Mouse (Mus musculus) retina, postnatal 7 days (tissue): ENCODE data around the gene Fxyd1.

Experiments
- DNase-seq: peaks from one replicate; pipeline ENCODE4 v3.0.0-alpha.2; 2012; ENCODE audit warnings: low read depth, low spot score

Gene Fxyd1

DNA sequence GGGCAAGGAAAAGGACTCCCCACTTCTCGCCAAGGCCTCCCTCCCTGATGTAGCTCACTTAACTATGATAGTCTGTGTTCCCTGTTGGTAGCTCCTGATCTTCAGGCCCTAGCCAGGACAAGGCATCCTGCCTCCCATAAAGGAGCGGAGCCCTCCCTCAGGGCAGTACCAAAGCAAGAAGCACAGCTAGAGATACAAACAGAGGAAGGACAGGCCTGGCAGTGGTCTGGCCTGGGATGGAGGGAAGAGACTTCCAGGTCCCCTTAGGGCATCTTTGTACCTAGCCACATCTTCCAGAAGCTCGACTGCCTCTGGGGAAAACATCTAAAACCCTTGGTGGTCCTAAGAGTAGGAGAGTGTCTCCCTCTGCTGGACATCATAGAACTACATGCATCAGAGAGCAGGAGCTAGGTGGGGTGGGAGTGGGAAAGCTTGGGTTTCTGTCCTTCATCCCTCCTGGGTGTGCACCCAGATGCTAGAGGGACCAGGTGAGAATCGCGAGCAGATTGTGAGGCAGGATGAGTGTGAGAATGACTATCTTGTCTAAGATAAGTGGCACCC lies 21.0 kb upstream of the Fxyd1 start:
- DNase-seq = peak; percentile 61

DNA sequence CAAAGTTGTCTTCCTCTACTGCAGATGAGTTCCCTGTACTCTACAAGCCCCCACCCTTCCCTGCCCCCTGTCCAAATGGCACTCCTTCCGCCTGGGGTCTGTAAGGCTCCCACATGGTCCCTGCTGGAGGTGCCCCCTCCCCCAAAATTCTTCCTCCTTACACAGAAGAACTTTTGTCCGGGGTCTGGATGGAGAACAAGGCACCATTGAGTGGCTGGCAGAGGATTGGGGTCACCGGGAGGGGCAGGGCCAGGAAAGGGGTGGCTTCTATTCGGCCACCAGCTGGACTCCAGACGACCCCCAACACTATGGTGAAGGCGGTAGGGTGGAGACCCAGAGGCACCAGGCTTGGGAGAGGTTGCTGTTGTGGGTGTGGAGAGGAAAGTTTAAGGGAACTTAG lies 20.5 kb upstream of the Fxyd1 start:
- no peak for DNase-seq

DNA sequence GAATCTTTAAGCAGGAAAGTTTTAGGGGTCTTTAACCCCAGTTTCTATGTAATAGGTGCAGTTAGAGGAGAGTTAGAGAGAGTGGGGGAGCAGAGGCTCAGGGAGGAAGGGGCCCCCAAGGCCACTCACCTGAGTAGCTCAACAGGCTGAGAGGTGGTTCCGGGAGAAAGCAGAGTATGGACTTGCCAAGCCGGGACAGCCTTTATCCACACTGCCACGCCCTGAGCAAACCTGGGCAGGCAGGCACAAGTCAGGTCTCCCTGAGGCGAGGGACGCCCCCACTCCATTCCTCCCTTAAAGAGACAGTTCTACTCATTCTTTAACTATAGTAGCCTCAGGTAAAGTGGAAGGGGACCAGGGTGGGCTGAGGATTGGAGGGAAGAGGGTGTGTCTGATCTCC lies 19.5 kb upstream of the Fxyd1 start, which contains the start of gene Fxyd3:
TSS of gene Fxyd3 (minus strand) at position 213 of the 400 bp plus-strand sequence.
- no peak for DNase-seq

- no peak for DNase-seq
Measured at GRCm38 (mm10) chr7:31074713-31075069, 17.7 kb upstream of the Fxyd1 start.

- no peak for DNase-seq
Measured at GRCm38 (mm10) chr7:31074061-31074712, 17.2 kb upstream of the Fxyd1 start.

- DNase-seq = no peak
Measured at GRCm38 (mm10) chr7:31073546-31073945, 16.5 kb upstream of the Fxyd1 start.

- no peak for DNase-seq
Measured at GRCm38 (mm10) chr7:31072326-31072725, 15.3 kb upstream of the Fxyd1 start.

DNA sequence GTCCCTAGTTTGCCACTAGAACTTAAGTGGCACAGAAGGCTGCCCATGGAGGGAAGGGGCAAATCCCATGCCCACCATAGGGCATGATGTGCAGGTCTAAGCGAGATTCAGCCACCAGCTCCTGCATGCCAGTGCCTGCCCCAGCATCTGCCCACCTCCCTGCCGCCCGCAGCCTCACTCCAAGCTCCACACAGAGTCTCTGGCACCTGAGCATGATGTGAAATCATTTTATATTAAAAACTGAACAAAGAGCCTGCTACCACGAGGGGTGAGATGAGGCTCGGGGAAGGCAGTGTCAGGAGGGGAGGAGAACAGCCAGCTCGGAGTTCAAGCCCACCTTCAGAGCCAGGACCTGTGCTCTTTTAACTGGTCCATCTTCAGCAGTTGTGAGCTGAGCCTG lies 13.3 kb upstream of the Fxyd1 start:
- DNase-seq = no peak

DNA sequence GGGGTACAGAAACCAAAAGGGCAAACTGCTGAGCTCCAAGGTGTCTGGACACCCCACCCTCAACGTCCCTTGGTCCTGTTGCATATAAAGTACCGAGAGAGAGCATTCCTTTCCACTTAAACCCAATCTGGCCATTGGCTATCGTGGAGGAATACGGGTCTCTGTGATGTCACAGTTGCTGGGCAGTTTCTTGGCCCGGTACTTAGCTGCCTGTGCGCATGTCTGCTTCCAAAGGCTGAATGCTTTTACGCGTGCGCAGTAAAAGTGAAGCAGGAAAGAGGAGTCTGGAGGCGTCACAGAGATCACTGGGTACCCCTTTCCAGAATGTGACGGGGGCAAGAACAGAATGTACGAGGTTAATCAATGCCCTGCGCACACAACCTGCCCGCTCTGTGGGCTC lies 12.5 kb upstream of the Fxyd1 start:
- DNase-seq = no peak

DNA sequence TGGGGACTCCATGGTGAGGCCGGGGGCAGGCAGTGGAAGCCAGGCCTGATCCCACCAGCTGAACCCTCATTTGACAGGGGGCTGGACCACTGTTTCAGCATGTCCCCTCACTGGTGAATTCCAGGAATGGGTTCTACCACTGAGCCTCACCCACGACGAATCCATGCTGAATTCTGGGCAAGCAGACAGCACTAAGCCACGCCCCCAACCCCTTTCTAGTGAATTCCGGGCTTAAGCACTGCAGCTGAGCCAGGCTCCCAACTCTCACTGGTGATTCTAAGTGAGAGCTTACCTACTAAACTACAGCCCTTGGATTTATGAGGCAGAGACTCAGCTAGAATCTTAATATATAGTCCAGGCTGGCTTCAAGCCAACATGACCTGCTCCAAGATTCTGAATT lies 10.8 kb upstream of the Fxyd1 start:
- no peak for DNase-seq

DNA sequence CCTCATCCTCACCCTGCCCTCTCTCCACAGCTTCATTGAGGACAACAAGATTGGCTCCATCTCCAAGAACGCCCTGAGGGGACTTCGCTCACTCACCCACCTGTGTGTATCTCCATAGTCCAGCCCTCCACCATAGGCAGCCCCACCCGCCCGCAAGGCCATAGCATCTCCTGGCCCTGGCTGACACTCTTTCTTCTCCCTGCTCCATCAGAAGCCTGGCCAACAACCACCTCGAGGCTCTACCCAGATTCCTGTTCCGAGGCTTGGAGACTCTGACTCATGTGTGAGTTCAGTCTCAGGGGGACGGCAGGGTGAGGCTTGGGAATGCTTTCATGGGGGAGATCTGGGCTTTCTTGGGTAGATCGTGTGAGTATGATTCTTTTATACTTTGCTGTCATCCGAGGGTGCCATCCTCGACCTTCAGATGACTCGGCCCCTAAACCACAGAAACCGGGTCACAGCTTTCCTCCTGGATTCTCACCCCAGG lies 6.1 kb upstream of the Fxyd1 start:
- DNase-seq = no peak

DNA sequence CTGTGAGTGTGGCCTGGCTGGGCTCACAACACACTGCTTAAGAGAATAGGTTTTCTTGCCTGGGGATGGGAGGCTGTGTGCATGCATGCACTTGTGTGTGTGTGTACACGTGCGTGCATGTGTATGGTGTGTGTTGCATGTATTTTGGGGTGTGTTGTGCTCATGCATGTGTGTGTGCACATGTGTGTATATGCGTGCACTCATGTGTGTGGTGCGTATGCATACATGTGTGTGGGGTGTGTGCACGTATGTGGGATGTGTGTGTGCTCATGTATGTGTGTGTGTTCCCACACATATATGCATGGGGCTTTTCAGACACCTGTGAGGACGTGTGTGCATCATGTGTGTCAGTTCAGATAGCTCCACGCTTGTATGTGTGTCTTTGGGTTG lies 3.6 kb upstream of the Fxyd1 start:
- no peak for DNase-seq

DNA sequence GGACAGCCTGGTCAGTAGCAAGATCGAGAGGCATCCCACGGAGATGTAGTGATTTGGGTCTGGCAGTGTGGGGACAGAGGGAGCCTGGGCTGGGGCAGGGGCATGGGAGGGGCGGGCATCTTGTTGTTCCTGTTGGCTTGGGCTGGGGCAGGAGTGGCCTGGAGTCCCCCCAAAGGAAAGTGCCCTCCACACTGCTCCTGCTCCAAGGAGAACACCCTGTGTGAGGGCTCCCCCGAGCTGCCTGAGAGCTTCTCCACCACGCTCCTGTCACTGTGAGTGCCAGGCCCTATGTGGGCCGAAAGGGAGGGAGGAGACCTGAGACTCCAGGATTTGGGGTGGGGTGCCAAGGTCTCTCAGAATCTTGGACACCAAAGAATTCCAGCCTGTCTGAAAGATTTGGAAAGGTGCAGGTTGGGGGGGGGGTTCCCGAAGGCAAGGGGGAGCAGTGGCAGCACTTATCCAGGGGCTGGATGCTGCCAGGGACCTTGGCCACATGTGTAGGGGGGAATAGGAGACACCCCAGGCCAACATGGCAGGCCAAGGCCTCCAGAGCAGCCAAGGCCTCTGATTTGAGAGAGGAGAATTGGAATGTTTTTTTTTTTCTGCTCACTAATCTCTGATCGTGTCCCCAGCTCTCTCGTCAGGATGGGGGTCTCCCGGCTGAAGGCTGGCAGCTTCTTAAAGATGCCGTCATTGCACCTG lies 3.1 kb upstream of the Fxyd1 start:
- no peak for DNase-seq

DNA sequence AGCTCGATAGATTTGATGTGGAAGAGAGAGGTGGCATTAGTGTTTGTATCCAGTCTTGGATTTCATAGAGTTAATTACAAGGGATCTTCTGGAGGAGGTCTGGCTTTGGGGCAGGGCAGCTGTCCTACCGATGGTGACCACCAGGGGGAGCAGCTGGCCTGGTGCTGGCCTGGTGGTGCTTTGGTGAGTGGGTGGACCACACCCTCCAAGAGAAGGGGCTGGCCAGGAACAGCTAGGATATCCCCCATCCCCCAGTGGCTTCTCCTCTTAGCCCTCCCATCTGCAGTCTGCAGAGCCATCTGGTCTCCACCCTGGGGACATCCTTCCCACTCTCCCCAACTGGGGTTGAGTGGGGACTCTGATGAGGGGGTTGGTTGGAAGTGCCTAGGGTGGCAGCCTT lies 2.1 kb upstream of the Fxyd1 start, which contains the start of gene Lgi4:
TSS of gene Lgi4 (plus strand) at position 235 of the 400 bp plus-strand sequence.
- DNase-seq = no peak

GRCm38 (mm10) chr7:31058211-31058610 lies 1.2 kb upstream of the Fxyd1 start:
- DNase-seq = no peak

DNA sequence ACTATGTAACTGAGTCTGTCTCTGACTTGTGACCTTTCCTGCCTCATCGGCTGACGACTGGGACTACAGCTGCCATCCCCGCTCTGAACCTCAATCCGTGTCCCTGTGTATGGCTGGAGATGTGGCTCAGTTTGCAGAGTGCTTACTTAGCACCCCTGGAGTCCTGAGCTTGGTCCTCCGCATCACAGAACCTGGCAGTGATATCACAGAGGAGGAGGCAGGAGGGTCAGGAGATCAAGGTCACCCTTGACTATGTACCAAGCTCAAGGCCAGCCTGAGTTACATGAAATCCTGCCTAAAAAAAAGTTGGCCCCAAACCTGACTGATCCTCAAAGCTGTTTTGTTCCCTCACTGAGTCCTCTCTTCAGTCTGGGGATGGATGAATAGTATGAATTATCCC lies 731 bp upstream of the Fxyd1 start:
- DNase-seq = no peak

GRCm38 (mm10) chr7:31056448-31056847 lies 551 bp downstream of the Fxyd1 start:
- no peak for DNase-seq

- DNase-seq = no peak
Measured at GRCm38 (mm10) chr7:31055883-31056282, 1.1 kb downstream of the Fxyd1 start.

DNA sequence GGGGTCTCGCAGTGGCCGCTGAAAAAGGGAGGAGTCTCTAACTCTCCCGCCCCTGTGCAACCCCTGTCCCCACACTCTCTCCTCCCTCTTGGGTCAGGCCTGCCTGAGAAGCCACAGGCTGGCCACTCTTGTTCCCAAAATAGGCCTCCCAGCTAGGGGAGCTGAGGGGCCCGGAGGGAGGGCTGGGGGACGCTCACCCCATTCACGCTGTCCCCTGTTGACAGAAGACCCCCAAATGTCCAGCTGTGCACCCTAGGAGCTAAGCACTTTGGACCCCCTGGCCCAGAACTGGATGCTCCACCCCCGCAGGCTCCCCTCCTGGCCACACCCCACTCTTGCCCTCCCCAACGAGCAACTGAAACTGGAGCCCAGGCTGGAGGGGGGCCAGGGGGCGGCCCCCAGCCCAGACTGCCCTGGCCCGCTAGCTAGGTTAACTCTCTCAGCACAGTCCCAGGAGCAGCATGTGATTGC lies 1.6 kb downstream of the Fxyd1 start:
- no peak for DNase-seq

DNA sequence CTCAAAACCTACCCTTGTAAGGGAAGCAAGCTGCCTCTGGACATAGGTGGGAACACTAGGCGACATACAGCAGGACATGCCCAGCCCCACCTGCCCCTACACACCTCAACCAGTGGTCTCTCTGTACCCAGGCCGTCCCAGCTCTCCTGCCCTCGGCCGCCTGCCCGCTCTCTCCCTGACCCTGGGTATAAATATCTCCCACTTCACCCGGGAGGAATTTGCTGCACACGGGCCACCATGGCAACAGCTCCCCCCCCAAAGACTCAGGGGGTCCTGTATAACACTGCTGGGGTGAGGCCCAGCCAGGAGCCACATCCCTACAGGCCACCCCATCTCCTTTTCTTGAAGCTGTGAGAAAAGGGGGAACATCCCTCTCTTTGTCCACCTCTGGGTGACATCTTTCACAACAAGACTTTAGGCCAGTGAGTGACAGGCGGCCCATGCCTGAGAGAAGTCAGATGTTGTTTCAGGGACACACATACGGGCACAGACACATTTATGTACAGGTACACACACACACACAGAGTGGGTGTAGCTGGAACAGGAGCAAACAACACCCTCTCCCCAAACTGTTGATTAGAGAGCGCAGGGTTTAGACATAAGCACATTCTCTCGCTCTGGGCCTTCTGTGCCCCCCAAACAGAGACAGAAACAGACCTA lies 2.2 kb downstream of the Fxyd1 start:
- no peak for DNase-seq

GRCm38 (mm10) chr7:31053882-31054447 lies 3.0 kb downstream of the Fxyd1 start:
- no peak for DNase-seq
